Mouse (Mus musculus) E14TG2a.4 (cell line): ENCODE measurements around the gene Gm15737.

Experiments
- H3K27me3 ChIP-seq: 2 replicates; pipeline ENCODE4 v1.6.1; 2014; ENCODE audit warnings: low read length, control low read depth; ENCODE audit not compliant: insufficient read depth
- H3K36me3 ChIP-seq: 2 replicates; pipeline ENCODE4 v1.6.1; 2014; ENCODE audit warnings: low read length, control low read depth; ENCODE audit not compliant: insufficient read depth
- H3K4me1 ChIP-seq: replicated peaks from 2 replicates; pipeline ENCODE4 v1.6.1; 2014; ENCODE audit warnings: low read depth, low read length, control low read depth
- H3K4me3 ChIP-seq: replicated peaks from 2 replicates; pipeline ENCODE4 v1.5.1; 2014; ENCODE audit warnings: mild to moderate bottlenecking, low read length
- H3K9me3 ChIP-seq: 2 replicates; pipeline ENCODE4 v1.6.1; 2014; ENCODE audit warnings: low read length, control low read depth
- CTCF ChIP-seq: conservative IDR thresholded peaks from 2 replicates; pipeline ENCODE4 v1.5.1; 2014; ENCODE audit warnings: low read length
- NANOG ChIP-seq: IDR thresholded peaks from 2 replicates; pipeline ENCODE4 v1.6.1; 2014; ENCODE audit warnings: borderline replicate concordance, low read length, mixed read lengths
- POU5F1 ChIP-seq: IDR thresholded peaks from 2 replicates; pipeline ENCODE4 v1.6.1; 2014; ENCODE audit warnings: low read length, borderline replicate concordance

Gene Gm15737

DNA sequence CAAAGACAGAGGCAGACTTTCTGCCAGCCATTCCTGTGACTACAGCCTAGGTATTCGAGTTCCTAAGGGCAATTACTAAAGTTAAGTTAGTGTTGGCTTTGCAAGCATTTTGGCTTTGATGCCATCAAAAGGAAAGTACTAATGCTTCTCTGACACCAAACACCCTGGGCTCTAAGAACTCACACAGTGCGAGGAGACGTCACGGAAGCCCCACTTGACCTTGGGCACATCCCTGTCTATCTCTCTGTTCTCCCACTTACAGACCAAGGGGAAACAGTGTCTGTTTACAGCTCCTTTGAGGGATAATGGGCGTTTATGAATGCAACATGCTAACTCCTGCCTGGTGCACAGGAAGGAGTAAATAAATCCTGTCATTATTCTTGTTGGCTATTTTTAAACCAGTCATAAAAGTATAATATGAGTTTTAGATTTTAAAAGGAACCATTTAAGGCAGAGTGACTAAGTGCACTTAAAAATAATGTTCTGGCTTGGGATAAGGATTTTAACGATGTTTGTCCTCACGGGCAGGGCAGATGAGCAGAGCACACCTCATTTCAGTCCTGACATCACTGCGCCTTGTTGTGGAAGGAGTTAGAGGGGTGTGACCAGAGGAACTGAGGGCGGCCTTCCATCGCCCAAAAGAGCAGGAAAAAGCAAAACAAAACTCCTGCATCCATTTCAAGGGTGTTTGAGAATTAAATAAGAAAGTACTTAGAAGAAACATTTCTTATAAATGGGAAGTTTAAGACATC is 52.0 kb downstream of the Gm15737 start:
- Histone ChIP-seq H3K36me3 (no peaks in the 10 kb centered on the region), H3K9me3 (no peaks in the 10 kb centered on the region), H3K27me3 (no peaks in the 10 kb centered on the region), H3K4me1 (peaks cover 7% of the 10 kb centered on the region), H3K4me3 (no peak overlapping the region)
- TF ChIP-seq CTCF (no peak), POU5F1 (no peak), NANOG (no peak)

GRCm38 (mm10) chr6:92921843-92922242 is 52.7 kb downstream of the Gm15737 start:
- no peak overlapping the region for H3K4me3 ChIP-seq
- TF ChIP-seq POU5F1 (no peak), NANOG (no peak), CTCF (no peak)
- H3K4me1 ChIP-seq, result peaks cover 7% of the 10 kb centered on the region
- H3K9me3 ChIP-seq, result no peaks in the 10 kb centered on the region
- H3K27me3 ChIP-seq, result no peaks in the 10 kb centered on the region
- no peaks in the 10 kb centered on the region for H3K36me3 ChIP-seq

DNA sequence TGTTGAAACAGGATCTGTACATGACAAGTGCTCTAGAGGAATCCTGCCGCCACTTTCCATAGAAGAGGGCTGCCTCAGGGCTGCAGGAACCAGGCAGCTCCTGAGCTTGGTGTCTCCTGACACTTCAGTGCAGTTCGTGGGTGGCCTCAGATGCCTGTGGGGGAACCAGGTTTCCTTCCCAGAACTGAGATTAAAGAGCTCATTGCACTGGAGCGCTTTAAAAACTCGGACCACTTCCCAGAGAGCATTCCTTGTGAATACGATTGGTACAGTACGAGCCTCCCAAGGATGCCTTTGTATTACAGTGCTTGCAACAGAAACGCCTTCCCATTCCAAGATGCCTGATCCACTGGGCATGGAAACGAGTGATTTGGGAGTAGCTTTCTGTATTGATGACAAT is 55.4 kb downstream of the Gm15737 start:
- no peak for TF ChIP-seq POU5F1
- no peak for TF ChIP-seq NANOG
- no peak for TF ChIP-seq CTCF
- no peak overlapping the region for H3K4me3 ChIP-seq

DNA sequence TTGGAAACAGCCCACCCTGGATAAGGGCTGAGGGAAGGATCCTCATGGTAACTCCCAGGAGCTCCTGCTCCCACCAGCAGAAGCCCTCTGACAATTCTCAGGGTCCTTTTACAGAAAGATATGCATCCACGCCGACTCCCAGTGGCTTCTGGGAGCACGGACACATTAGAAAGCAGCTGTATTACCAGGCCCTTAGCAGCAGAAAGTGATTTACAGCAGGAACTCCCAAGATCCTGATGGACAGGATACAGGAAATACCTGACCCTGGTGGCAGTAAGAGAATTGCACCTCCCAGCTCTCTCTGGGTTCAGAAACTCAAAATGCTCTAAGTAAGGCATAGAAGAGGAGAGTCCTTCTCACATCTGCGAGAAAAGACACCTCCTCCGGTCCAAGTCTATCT is 59.1 kb downstream of the Gm15737 start:
- Histone ChIP-seq H3K36me3 (peaks cover 7% of the 10 kb centered on the region; the same call in 1 of the 2 replicates), H3K9me3 (no peaks in the 10 kb centered on the region), H3K27me3 (no peaks in the 10 kb centered on the region), H3K4me3 (no peak overlapping the region), H3K4me1 (peaks cover 7% of the 10 kb centered on the region)
- TF ChIP-seq POU5F1 (no peak), NANOG (no peak), CTCF (no peak)

More for the DNA sequence above, 55.4 kb downstream of the Gm15737 start:
- Histone ChIP-seq H3K27me3 (no peaks in the 10 kb centered on the region), H3K4me1 (peaks cover 7% of the 10 kb centered on the region), H3K9me3 (no peaks in the 10 kb centered on the region), H3K36me3 (no peaks in the 10 kb centered on the region)
